Mouse (Mus musculus) ES-Bruce4 (cell line): ENCODE data around the gene Cog7.

Source experiments
- EP300 ChIP-seq: IDR thresholded peaks from 2 replicates; pipeline ENCODE4 v1.6.1; 2011; ENCODE audit warnings: low read depth, low read length; ENCODE audit not compliant: insufficient read depth
- POLR2A ChIP-seq: IDR thresholded peaks from one replicate; pipeline ENCODE4 v1.8.1; 2011; ENCODE audit warnings: low read length; ENCODE audit not compliant: insufficient read depth

- TF ChIP-seq EP300 (no peak), POLR2A (no peak)
Measured at GRCm38 (mm10) chr7:121927882-121928281, 53.6 kb downstream of the Cog7 start.
